Mouse (Mus musculus) kidney, adult 2 months (tissue): ENCODE results near the gene Gpr137.

ENCODE experiments used
- CTCF ChIP-seq: fragments of 200-500 bp; conservative IDR thresholded peaks from 2 replicates; pipeline ENCODE4 v1.5.1; 2011; ENCODE audit warnings: low read depth, mild to moderate bottlenecking, control low read depth, low read length, moderate library complexity, mixed read lengths; ENCODE audit not compliant: insufficient read depth, insufficient read length
- POLR2A ChIP-seq: fragments of 200-500 bp; IDR thresholded peaks from one replicate; pipeline ENCODE4 v1.6.1; 2011; ENCODE audit warnings: low read depth, low read length, control low read depth

DNA sequence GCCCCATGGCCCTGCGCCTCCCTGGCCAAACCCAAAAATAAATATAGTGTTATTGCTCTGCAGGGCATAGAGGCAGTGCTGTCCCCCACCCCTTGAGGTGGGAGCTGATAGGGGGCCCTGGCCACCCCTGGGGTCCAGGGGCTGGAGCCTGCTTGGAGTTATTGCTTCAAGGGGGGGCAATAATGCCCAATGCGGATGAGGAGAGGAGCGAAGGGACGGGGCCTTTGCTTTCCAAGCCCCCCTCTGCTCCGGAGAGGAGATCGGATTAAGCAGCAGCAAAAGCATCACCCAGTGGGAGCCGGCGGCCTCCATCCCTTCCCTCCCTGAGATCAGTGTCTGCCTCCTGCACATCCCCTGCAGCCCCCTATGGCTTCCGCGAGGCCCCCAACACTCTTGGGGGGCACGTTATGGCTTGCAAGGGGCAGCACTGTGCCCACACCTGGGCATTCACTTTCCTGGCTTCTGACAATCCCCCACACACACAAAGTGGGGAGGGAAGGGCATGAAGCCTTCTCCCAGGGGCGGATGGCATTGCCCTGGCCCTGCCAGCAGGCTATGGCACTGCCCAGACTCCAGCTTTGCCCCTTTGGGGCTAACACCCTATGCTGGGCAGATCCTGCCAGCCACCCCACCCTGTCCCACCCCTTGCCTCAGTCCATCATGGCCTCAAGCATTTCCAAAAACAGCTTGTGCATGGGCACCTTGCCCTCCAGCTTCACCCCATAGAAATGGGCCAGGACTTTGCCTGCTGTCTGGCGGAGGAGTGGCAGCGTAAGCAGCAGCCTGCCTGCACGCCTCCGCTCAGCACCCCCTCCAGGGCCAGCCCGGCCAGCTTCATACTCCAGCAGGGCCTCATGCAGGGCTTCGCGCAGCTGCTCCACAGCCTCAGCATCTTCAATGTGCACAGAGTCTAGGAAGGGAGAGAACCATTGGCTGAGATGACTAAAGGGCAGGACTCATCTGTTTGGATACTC is 30.9 kb downstream of the Gpr137 start:
- no peak for TF ChIP-seq CTCF
- TF ChIP-seq POLR2A, result no peak
